Mouse (Mus musculus) heart, adult 2 months (tissue): ENCODE measurements at regions not wholly inside any gene's neighbourhood (a gene's known extent, or its start where the extent isn't known, plus 50 kb on each side); places are given as distances from the start of the nearest gene placed in this dataset.

ENCODE experiments used
- DNase-seq, 2 experiments: peaks; one replicate each; pipeline ENCODE4 v3.0.0; 2021
- H3K27ac ChIP-seq: fragments of 200-600 bp; 2 replicates; pipeline ENCODE4 v1.8.1; 2022
- H3K27me3 ChIP-seq: fragments of 200-500 bp; 2 replicates; pipeline ENCODE4 v1.6.1; 2012; ENCODE audit warnings: mild to moderate bottlenecking, low read length, inconsistent platforms, mixed read lengths; ENCODE audit not compliant: control insufficient read depth, insufficient read depth
- H3K36me3 ChIP-seq: fragments of 200-500 bp; 2 replicates; pipeline ENCODE4 v1.6.1; 2012; ENCODE audit warnings: low read length, inconsistent platforms; ENCODE audit not compliant: control insufficient read depth, insufficient read depth
- H3K4me1 ChIP-seq: fragments of 200-500 bp; 2 replicates; pipeline ENCODE4 v1.6.1; 2011; ENCODE audit warnings: low read length; ENCODE audit not compliant: control insufficient read depth, insufficient read depth
- H3K4me3 ChIP-seq: fragments of 200-600 bp; 2 replicates; pipeline ENCODE4 v1.8.1; 2022
- H3K79me2 ChIP-seq: fragments of 200-500 bp; replicated peaks from 2 replicates; pipeline ENCODE4 v1.6.1; 2012; ENCODE audit warnings: mild to moderate bottlenecking, inconsistent platforms, low read length, moderate library complexity, mixed read lengths; ENCODE audit not compliant: control insufficient read depth, insufficient read depth
- H3K9ac ChIP-seq: fragments of 200-500 bp; 2 replicates; pipeline ENCODE4 v1.6.1; 2012; ENCODE audit warnings: low read depth, mild to moderate bottlenecking, control low read depth, inconsistent platforms, low read length, mixed read lengths
- CTCF ChIP-seq: fragments of 200-600 bp; IDR thresholded peaks from 2 replicates; pipeline ENCODE4 v1.8.1; 2022; ENCODE audit warnings: antibody characterized with exemption, mild to moderate bottlenecking, moderate library complexity
- EP300 ChIP-seq: fragments of 200-500 bp; IDR thresholded peaks from 2 replicates; pipeline ENCODE4 v1.6.1; 2011; ENCODE audit warnings: low read depth, low read length, control low read depth; ENCODE audit not compliant: insufficient read depth
- POLR2A ChIP-seq: fragments of 200-500 bp; IDR thresholded peaks from 2 replicates; pipeline ENCODE4 v1.6.1; 2011; ENCODE audit warnings: mild to moderate bottlenecking, low read depth, low read length, control low read depth; ENCODE audit not compliant: insufficient read depth
- WGBS: fragments of 180-500 bp; shearing (Covaris S2); methylation state at CpG from one replicate; pipeline ENCODE4 v1.1.7; 2018; 5-methylcytosine and 5-hydroxymethylcytosine counted together
- intact Hi-C: fragments of 180-260 bp; cut with DNase I; formaldehyde crosslinking; loops from one replicate; pipeline ENCODE4 v1.15.1; 2025

DNA sequence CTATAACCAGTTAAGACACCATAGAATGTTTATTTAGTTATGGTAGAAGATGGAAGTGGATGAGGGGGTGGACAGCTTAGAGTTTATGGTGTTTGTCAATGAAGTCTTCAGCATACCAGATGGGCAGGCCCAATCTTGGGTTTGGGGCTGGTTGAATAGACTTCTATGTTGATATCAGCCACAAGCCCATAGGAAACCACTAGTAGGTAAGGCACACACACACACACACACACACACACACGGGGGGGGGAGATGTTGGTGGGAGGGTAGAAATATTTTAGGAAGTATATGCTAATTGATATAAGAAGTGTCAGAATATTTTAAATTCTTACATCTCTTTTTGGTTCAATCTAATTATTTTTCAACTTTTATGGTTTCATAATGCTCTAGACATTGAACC, 72.4 kb downstream of the Cd24a start:
- H3K4me3 ChIP-seq = no peak overlapping the region
- H3K4me1 ChIP-seq = peaks cover 3% of the 10 kb centered on the region; the same call in 1 of the 2 replicates
- no peak overlapping the region for H3K27ac ChIP-seq
- H3K79me2 ChIP-seq = no peaks in the 10 kb centered on the region
- H3K27me3 ChIP-seq = no peaks in the 10 kb centered on the region
- no peak for DNase-seq
- 68% methylated on average over 1 of the region's 1 CpGs for WGBS
- H3K9ac ChIP-seq = no peak overlapping the region
- H3K36me3 ChIP-seq = no peaks in the 10 kb centered on the region
- intact Hi-C loops = no loop called here
- TF ChIP-seq CTCF = no peak
- no peak for TF ChIP-seq EP300
- no peak for TF ChIP-seq POLR2A

DNA sequence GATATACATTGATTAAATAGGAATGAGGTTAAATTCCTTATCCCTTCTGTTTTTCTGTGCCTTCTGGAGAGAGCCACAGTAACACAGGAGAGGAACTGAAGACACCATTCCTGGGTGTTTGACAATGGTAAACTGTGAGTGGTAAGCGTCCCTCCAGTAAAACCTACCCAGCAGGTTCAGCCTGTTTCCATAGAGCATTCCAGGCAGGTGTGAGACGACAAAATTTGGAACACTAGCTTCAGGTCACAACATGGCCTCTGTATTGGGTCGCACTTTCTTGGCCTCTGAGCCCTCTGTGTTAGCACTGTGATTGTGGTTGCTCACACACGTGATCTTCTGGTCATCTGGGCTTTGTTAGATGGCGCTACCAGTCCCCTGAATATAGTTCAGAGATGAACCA, 73.4 kb downstream of the Cd24a start:
- TF ChIP-seq CTCF (no peak), POLR2A (no peak), EP300 (no peak)

DNA sequence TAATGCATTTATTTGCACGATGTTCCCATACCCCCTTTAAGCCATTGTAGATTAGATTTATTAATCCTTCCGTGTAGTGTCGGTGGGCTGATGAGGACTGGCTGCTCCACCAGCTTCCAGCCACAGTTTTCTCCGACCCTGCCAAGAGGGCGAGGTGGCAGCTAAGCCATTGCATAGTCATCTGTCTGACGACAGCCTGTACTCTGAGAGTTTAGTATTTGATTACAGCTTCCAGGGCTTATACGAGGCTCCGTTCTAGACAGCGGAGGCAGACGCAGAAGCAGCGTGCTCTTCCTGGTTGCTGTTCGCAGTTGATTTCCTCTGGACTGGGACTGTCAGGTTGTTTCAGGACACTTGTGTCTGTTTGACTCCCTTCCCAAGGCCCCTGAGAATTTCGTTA, 73.8 kb downstream of the Cd24a start:
- WGBS = 83% methylated on average over 13 of the region's 13 CpGs

More for the DNA sequence above, 73.4 kb downstream of the Cd24a start:
- no peak overlapping the region for H3K27ac ChIP-seq
- H3K9ac ChIP-seq = no peak overlapping the region
- H3K4me1 ChIP-seq = peaks cover 3% of the 10 kb centered on the region; the same call in 1 of the 2 replicates
- no peaks in the 10 kb centered on the region for H3K27me3 ChIP-seq
- H3K36me3 ChIP-seq = no peaks in the 10 kb centered on the region
- H3K4me3 ChIP-seq = no peak overlapping the region
- H3K79me2 ChIP-seq = no peaks in the 10 kb centered on the region
- 89% methylated on average over 5 of the region's 5 CpGs for WGBS
- no peak for DNase-seq
- intact Hi-C loops = no loop called here

GRCm38 (mm10) chr10:43655082-43655671, 77.1 kb downstream of the Cd24a start:
- Histone ChIP-seq H3K79me2 (no peaks in the 10 kb centered on the region), H3K9ac (no peak overlapping the region), H3K4me1 (peaks cover 6% of the 10 kb centered on the region), H3K27me3 (no peaks in the 10 kb centered on the region), H3K4me3 (no peak overlapping the region), H3K36me3 (no peaks in the 10 kb centered on the region), H3K27ac (no peak overlapping the region)
- 51% methylated on average over 8 of the region's 8 CpGs for WGBS
- no peak for DNase-seq
- TF ChIP-seq POLR2A = no peak
- intact Hi-C loops = no loop called here

More for the DNA sequence above, 73.8 kb downstream of the Cd24a start:
- H3K36me3 ChIP-seq = no peaks in the 10 kb centered on the region
- no peaks in the 10 kb centered on the region for H3K27me3 ChIP-seq
- no peaks in the 10 kb centered on the region for H3K79me2 ChIP-seq
- DNase-seq = no peak
- no peak overlapping the region for H3K4me3 ChIP-seq
- TF ChIP-seq EP300 (no peak), POLR2A (no peak), CTCF (no peak)
- H3K9ac ChIP-seq = no peak overlapping the region
- H3K4me1 ChIP-seq = peaks cover 3% of the 10 kb centered on the region; the same call in 1 of the 2 replicates
- intact Hi-C loops = no loop called here
- no peak overlapping the region for H3K27ac ChIP-seq

GRCm38 (mm10) chr10:43655680-43656079, 77.6 kb downstream of the Cd24a start:
- Histone ChIP-seq H3K27me3 (no peaks in the 10 kb centered on the region), H3K36me3 (no peaks in the 10 kb centered on the region), H3K27ac (no peak overlapping the region), H3K4me3 (no peak overlapping the region), H3K79me2 (no peaks in the 10 kb centered on the region), H3K9ac (no peak overlapping the region), H3K4me1 (peaks cover 6% of the 10 kb centered on the region)
- 55% methylated on average over 2 of the region's 2 CpGs for WGBS
- DNase-seq = no peak
- TF ChIP-seq POLR2A (no peak), CTCF (no peak), EP300 (no peak)
- intact Hi-C loops = no loop called here

- H3K27ac ChIP-seq = no peak overlapping the region
- peaks cover 6% of the 10 kb centered on the region for H3K4me1 ChIP-seq
- no peaks in the 10 kb centered on the region for H3K27me3 ChIP-seq
- 63% methylated on average over 2 of the region's 2 CpGs for WGBS
- no peaks in the 10 kb centered on the region for H3K36me3 ChIP-seq
- TF ChIP-seq CTCF = no peak
- no peak for TF ChIP-seq POLR2A
- TF ChIP-seq EP300 = no peak
- H3K79me2 ChIP-seq = no peaks in the 10 kb centered on the region
- intact Hi-C loops = no loop called here
- no peak overlapping the region for H3K9ac ChIP-seq
- no peak overlapping the region for H3K4me3 ChIP-seq
- DNase-seq = no peak
These were observed 78.1 kb downstream of the Cd24a start for GRCm38 (mm10) chr10:43656207-43656606.
